Mouse (Mus musculus) spleen, postnatal 4 days (tissue): ENCODE measurements around the gene Rheb.
A peak's percentile ranks its signal among the peaks of the same experiment; 100 is the strongest.
"Not testable (repeated sequence)": the region's sequence is repeated elsewhere in the genome, so short reads cannot be mapped to it uniquely, and the experiment has no call there.

Experiments
- DNase-seq, 2 experiments: peaks; one replicate each; pipeline ENCODE4 v3.0.0; 2022; ENCODE audit warnings: low spot score in 2 of 2

Rheb gene

GRCm38 (mm10) chr5:24842274-24843102 is at the start of gene Rheb:
Rheb (minus strand) TSS chr5:24842624.
- DNase-seq: peak; percentile 97

GRCm38 (mm10) chr5:24889860-24890259 is 47.4 kb upstream of the Rheb start:
- no peak for DNase-seq

GRCm38 (mm10) chr5:24888874-24889591 is 46.6 kb upstream of the Rheb start:
- no peak for DNase-seq

GRCm38 (mm10) chr5:24887271-24887670 is 44.8 kb upstream of the Rheb start:
- no peak for DNase-seq

GRCm38 (mm10) chr5:24878713-24879112 is 36.3 kb upstream of the Rheb start:
- no peak for DNase-seq

GRCm38 (mm10) chr5:24877836-24878624 is 35.6 kb upstream of the Rheb start:
- no peak for DNase-seq

DNA sequence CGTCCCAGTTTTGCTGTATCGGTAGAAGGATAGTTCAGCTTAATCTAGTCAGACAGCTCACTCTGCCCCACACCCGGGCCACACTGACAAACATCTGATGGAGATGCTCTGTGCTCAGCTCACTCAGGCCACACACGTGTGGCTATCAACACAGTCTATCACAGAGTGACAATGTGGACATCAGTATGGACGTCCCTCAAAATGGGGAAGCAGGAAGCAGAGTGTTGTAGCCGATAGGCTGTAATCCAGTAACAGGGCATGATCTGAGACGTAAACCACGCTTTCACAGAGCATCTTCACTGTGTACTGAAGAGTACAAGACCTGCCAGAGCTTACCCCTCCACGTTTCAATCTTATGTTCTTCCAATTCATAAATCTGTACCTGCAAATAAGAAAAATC is 34.2 kb upstream of the Rheb start:
- no peak for DNase-seq

DNA sequence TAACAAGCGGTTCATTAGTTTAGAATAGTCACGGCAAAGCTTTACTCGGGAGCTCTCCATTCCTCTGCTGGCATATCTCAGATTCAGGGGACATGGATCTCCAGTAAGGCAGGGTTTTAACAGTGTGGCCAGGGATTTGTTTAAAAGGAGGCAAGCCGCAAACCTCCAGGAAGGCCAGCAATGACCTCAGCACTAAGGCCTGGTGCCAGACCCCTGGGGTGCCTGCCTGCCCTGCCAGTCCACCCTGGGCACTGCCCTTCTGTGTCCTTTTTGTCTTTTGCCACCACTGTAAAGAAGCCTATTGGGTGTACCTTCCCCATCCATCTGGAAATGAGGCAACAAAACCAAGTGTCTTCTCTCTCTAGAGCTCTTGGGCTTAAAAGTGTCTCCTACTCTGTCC is 31.7 kb upstream of the Rheb start:
- no peak for DNase-seq

GRCm38 (mm10) chr5:24873221-24873620 is 30.8 kb upstream of the Rheb start:
- no peak for DNase-seq

- peak in 1 of 2 experiments; percentile 36 for DNase-seq
Observed at GRCm38 (mm10) chr5:24871276-24871675, 28.9 kb upstream of the Rheb start.

DNA sequence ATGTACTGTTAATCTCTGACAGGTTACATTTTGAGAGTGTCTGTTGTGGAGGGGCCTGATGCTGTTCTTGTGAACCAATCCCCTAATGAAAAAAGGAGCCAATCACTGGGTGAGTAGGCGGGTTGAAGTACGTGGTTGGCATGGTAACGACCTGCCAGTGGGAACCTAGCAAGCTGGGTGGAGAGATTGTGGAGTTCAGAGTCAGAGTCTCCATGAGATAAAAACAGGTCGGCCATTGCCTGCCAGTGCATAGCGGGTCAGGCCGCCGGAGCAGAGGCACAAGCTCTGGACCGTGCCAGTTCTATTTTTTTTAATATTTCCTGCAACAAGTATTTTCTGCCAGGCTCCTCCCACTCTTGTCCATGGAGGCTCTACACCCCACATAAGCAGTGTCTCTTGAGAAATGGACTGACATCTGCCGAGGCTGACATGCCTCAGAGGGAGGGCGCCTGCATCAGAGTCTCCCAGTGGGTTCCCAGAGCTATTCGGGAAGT is 27.4 kb upstream of the Rheb start:
- DNase-seq: peak; percentile 75 to 77

DNA sequence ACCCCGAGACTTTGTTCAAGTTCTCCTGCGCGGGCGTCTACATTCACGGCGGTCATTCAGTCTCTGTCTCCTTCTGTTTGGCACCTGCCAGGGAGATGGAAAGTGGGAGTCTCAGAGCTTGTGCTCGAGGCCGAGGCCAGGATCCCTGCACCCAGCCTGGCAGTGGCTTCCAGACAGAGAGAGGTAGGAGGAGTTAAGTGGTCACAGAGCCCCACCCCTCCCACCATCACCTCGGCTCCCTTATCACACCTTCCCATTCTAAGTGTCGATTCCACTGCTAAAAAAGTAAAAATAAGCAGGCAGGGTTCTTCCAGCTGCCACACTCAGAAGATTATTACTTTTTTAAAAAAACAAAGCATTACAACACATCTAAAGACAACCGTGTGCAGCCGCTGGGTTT is 21.4 kb upstream of the Rheb start:
- DNase-seq: no peak

GRCm38 (mm10) chr5:24861449-24861930 is 19.1 kb upstream of the Rheb start:
- no peak for DNase-seq

DNA sequence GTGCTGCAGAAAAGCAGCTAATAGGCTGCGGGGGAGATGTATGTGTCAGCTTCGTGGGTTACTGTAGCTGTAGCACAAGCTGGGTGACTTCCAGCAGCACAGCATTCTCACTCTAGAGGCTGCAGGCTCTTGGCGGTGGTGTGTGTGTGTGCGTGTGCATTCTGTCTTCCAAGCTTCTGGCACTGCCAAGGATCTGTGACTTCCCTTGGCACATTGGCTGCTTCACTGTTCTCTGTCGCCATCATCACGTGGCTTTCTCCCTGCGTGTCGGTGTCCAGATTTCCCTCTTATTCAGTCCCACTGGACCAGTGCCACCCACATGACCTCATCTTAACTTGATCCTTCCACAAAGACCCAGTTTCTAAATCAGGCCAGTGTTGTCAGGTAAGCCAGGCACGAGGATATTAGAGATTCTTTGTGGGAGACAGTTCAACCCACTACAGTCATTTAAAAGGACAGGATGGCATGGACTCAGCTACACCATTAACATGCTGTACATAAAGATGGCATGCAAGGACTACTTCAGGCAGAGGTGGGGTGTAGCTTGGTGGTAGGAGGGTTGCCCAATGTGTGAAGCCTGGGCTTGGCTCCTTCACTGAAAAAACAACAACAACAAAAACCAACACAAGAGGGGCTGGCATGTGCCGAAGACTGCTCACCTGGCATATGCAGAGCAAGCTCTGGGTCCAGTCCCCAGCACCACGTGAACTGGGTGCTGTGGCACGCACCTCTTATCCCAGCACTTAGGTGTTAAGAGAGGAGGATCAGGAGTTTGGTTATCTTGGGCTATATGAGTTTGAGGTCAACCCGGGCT is 18.4 kb upstream of the Rheb start:
- no peak for DNase-seq

- no peak for DNase-seq
Observed at GRCm38 (mm10) chr5:24859771-24860540, 17.5 kb upstream of the Rheb start.

DNA sequence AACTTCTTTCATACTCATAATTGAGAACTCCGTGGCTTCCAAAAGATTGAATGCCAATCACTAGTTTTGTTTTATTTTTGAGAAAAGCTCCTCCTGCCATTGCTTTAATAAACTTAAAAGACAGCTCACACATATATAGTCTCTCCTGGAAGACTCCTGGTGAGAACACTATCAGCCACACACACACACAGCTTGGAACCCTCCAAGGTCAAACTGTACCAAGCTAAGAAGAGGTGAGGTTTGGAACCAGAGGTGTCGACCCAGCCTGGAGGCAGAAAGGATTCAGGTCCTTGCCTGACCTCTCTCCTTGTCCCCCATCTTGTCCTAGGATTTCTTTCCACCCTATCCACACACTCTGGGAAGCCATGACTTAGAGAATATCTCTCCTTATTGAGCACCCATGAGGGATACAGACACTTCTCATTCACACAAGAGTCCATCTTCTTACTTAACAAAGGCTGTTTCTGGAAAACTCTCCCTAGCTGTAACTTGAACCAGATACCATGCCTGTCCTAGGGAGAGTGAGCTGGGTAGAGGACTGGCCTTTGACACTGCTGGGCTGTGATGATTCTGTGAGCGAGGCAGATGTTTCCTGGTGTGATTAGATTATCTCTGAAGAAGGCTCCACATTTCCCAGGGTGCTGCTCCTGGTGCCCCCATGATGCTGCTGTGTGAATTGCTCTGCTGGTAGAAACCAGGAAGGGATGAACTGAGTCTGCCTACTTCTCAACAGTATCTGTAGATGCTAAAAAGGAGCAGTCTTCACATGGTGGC is 12.6 kb upstream of the Rheb start:
- DNase-seq: peak in 1 of 2 experiments; percentile 33

- no peak for DNase-seq
Observed at GRCm38 (mm10) chr5:24854256-24854655, 11.8 kb upstream of the Rheb start.

DNA sequence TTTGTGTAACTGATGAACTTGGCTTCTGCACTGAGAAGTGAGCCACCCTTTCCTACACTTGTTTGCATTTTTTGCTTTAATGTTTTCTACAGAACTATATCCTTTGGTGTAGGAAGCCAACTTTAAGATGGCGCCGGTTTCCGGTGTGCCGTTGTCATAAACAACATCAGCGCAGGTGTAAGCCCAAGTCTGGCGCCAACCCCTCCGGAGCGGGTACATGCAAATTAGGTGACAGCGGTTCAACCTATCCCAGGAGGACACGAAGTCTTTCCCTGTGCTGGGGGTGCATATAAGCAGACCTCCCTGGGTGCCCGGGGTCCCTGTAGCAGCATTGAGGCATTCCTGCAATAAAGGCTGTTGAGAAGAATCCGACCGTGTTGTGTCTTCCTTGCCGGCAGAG is 5.8 kb upstream of the Rheb start:
- not testable (repeated sequence) for DNase-seq

DNA sequence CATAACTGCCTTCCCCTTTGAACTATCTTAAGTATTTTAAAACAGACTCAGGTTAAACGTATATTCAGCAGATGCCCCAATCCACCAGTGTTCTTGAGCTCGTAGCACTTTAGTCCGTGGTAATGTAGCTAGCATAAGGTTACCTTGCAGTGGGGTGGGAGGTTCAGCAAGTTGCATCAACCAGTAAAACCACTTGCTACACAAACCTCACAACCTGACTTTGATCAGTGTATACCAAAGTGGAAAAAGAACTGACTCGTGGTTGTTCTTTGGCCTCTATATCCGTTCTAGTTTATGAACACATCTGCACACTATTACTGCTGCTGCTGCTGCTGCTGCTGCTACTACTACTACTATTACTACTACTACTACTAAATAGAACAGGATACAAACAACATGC is 1.4 kb upstream of the Rheb start:
- DNase-seq: no peak

- DNase-seq: peak in 1 of 2 experiments; percentile 42
Observed at GRCm38 (mm10) chr5:24843103-24843475, 665 bp upstream of the Rheb start.
